In genomic region chr2:152951065-152951849, GRCm38 (mm10) we compare ENCODE assay signal across 7 mouse cellular contexts. TPM values are rescaled to one million over a fixed set of nuclear protein-coding genes. Genes with fewer than 3 reads are reported as not detected.
DNase-seq lines count a peak whose midpoint lies in the region; ATAC-seq and TF ChIP-seq lines count a peak whose summit lies in the region.

Gene Dusp15 (minus strand): TSS chr2:152951698.

- H3K27me3 ChIP-seq in forebrain, embryonic 12.5 days = peaks cover 54% of the 10 kb centered on the region
- H3K27me3 ChIP-seq in intestine, embryonic 14.5 days (replicated peaks; ENCODE audit: control insufficient read depth, insufficient read depth, low read length) = peaks cover 67% of the 10 kb centered on the region
- peaks cover 24% of the 10 kb centered on the region for H3K27me3 ChIP-seq in limb, embryonic 11.5 days (ENCODE audit: control insufficient read depth, insufficient read depth, low read length)

- 0 out of 2 replicates have a peak, but pooled peaks have one; percentile 2 for TF ChIP-seq CTCF in brain, embryonic 14.5 days (IDR thresholded peaks at IDR 0.05; ENCODE audit: borderline replicate concordance, extremely low read depth, insufficient read depth, insufficient read length)

- H3K4me2 ChIP-seq in forebrain, embryonic 12.5 days = peak within 1 kb of the TSS; percentile 99
- peak within 1 kb of the TSS; percentile 95 for H3K4me2 ChIP-seq in intestine, embryonic 14.5 days (ENCODE audit: low read length)
- peak within 1 kb of the TSS; percentile 99 for H3K4me2 ChIP-seq in limb, embryonic 11.5 days (ENCODE audit: low read depth, severe bottlenecking)

- H3K4me1 ChIP-seq in forebrain, embryonic 12.5 days = peaks cover 26% of the 10 kb centered on the region
- H3K4me1 ChIP-seq in intestine, embryonic 14.5 days (replicated peaks; ENCODE audit: control insufficient read depth, insufficient read depth, low read length) = no peaks in the 10 kb centered on the region
- 0 out of 2 replicates have a peak, but pooled peaks cover 6% of the 10 kb centered on the region for H3K4me1 ChIP-seq in limb, embryonic 11.5 days (ENCODE audit: control insufficient read depth, insufficient read depth, low read length)

- 1% methylated on average over 49 of the region's 54 CpGs for WGBS in forebrain, embryonic 12.5 days
- WGBS in intestine, embryonic 14.5 days = 1% methylated on average over 54 of the region's 54 CpGs
- WGBS in limb, embryonic 11.5 days = 1% methylated on average over 53 of the region's 54 CpGs

- DNase-seq in NIH3T3 (ENCODE audit: low read depth) = peak; percentile 39
- DNase-seq in brain, embryonic 14.5 days (ENCODE audit: low read depth) = peak; percentile 83
- DNase-seq in intestine, embryonic 14.5 days (ENCODE audit: low spot score) = peak; percentile 65
- DNase-seq in limb, embryonic 11.5 days (ENCODE audit: low spot score) = peak; percentile 61
- DNase-seq in retina, embryonic 14.5 days (ENCODE audit: low spot score) = peak; percentile 69
- DNase-seq in ovary, postnatal 36 days (ENCODE audit: low spot score) = no peak

- no peaks in the 10 kb centered on the region for H3K9me3 ChIP-seq in forebrain, embryonic 12.5 days
- no peaks in the 10 kb centered on the region for H3K9me3 ChIP-seq in intestine, embryonic 14.5 days (ENCODE audit: control insufficient read depth, low read length)
- H3K9me3 ChIP-seq in limb, embryonic 11.5 days (ENCODE audit: control insufficient read depth, low read length) = no peaks in the 10 kb centered on the region

- peak; percentile 82 for TF ChIP-seq POLR2A in brain, embryonic 14.5 days (IDR thresholded peaks at IDR 0.05; ENCODE audit: borderline replicate concordance, extremely low read depth, insufficient read depth, insufficient read length, poor library complexity, severe bottlenecking)

- H3K9ac ChIP-seq in forebrain, embryonic 12.5 days = peak within 1 kb of the TSS; percentile 82
- peak within 1 kb of the TSS; percentile 28 for H3K9ac ChIP-seq in intestine, embryonic 14.5 days (ENCODE audit: low read length)
- H3K9ac ChIP-seq in limb, embryonic 11.5 days (ENCODE audit: low read length) = peak within 1 kb of the TSS; percentile 22

- no peaks in the 10 kb centered on the region for H3K36me3 ChIP-seq in forebrain, embryonic 12.5 days (replicated peaks)
- H3K36me3 ChIP-seq in intestine, embryonic 14.5 days (ENCODE audit: control insufficient read depth, insufficient read depth, low read length) = no peaks in the 10 kb centered on the region
- H3K36me3 ChIP-seq in limb, embryonic 11.5 days (ENCODE audit: control insufficient read depth, insufficient read depth, low read length) = no peaks in the 10 kb centered on the region

- peak; percentile 81 for ATAC-seq in forebrain, embryonic 12.5 days (ENCODE audit: low FRiP score)
- peak; percentile 41; the same call in 1 of the 2 replicates for ATAC-seq in intestine, embryonic 14.5 days (replicated peaks; ENCODE audit: low FRiP score, low TSS enrichment, low read depth)
- peak; percentile 24; the same call in 1 of the 2 replicates for ATAC-seq in limb, embryonic 11.5 days (ENCODE audit: insufficient number of reproducible peaks, low FRiP score, low TSS enrichment, low read depth)

- H3K27ac ChIP-seq in forebrain, embryonic 12.5 days = 0 out of 2 replicates have a peak within 1 kb of the TSS, but pooled peaks have one; percentile 25
- H3K27ac ChIP-seq in intestine, embryonic 14.5 days (ENCODE audit: low read depth) = no peak within 1 kb of the TSS
- no peak within 1 kb of the TSS for H3K27ac ChIP-seq in limb, embryonic 11.5 days (replicated peaks; ENCODE audit: low read depth, low read length)

- peak within 1 kb of the TSS; percentile 76 for H3K4me3 ChIP-seq in forebrain, embryonic 12.5 days (replicated peaks)
- H3K4me3 ChIP-seq in intestine, embryonic 14.5 days (ENCODE audit: low read depth, low read length) = peak within 1 kb of the TSS; percentile 54
- H3K4me3 ChIP-seq in limb, embryonic 11.5 days (ENCODE audit: low read depth, low read length) = peak within 1 kb of the TSS; percentile 59

RNA-seq across cellular contexts. Expression of gene Dusp15, which starts in this region (rescaled TPM):
- 20.6 and 23.9 TPM in 2 replicates for polyA plus RNA-seq in brain, embryonic 14.5 days (2012; rRNA removed)
- 0.91 and 1.5 TPM in 2 replicates for polyA plus RNA-seq in forebrain, embryonic 12.5 days (2016; fragmentation: Nextera tagmentation; extraction: Ambion mirVana)
- polyA plus RNA-seq in intestine, embryonic 14.5 days (2014; fragmentation: Nextera tagmentation; extraction: Ambion mirVana) = 0.09 and 0.11 TPM in 2 replicates
- 0.37 and 1.0 TPM in 2 replicates for polyA plus RNA-seq in limb, embryonic 11.5 days (2014; fragmentation: Nextera tagmentation; extraction: Ambion mirVana)

Comparison
In these comparisons a context has a peak if more than half of its experiments do, and no peak if none do; other contexts are left out.
1. Peak in DNase-seq, ATAC-seq, H3K4me3 ChIP-seq, H3K9ac ChIP-seq and H3K4me2 ChIP-seq in intestine, embryonic 14.5 days; RNA of the gene not detected or under 1 TPM.
2. ATAC-seq: peak in every context shown above with its lines; median percentile 81 in forebrain, embryonic 12.5 days; 41 in intestine, embryonic 14.5 days; 24 in limb, embryonic 11.5 days.
3. H3K9ac ChIP-seq: peak in every context shown above with its lines; median percentile 82 in forebrain, embryonic 12.5 days; 28 in intestine, embryonic 14.5 days; 22 in limb, embryonic 11.5 days.